Mouse (Mus musculus) heart, embryonic 10.5 days (tissue): ENCODE results near the gene Slc16a11. TPM values are rescaled to one million over a fixed set of nuclear protein-coding genes. Genes with fewer than 3 reads are reported as not detected.
"Not testable (repeated sequence)": the region's sequence is repeated elsewhere in the genome, so short reads cannot be mapped to it uniquely, and the experiment has no call there.

ENCODE experiments used
- DNase-seq: peaks from one replicate; pipeline ENCODE4 v3.0.0-alpha.2; 2017; ENCODE audit warnings: low spot score
- H3K27ac ChIP-seq: fragments of 300-500 bp; sonication (generic); 2 replicates; pipeline ENCODE4 v1.5.1; 2016; ENCODE audit warnings: mild to moderate bottlenecking
- H3K27me3 ChIP-seq: fragments of 300-500 bp; sonication (generic); 2 replicates; pipeline ENCODE4 v1.6.1; 2016; ENCODE audit warnings: mild to moderate bottlenecking; ENCODE audit not compliant: poor library complexity, insufficient read depth, severe bottlenecking
- H3K36me3 ChIP-seq: fragments of 300-500 bp; sonication (generic); 2 replicates; pipeline ENCODE4 v1.6.1; 2016; ENCODE audit warnings: mild to moderate bottlenecking, moderate library complexity
- H3K4me1 ChIP-seq: fragments of 300-500 bp; sonication (generic); 2 replicates; pipeline ENCODE4 v1.6.1; 2016; ENCODE audit warnings: mild to moderate bottlenecking
- H3K4me3 ChIP-seq: fragments of 300-500 bp; sonication (generic); 2 replicates; pipeline ENCODE4 v1.5.1; 2016; ENCODE audit warnings: mild to moderate bottlenecking, moderate library complexity
- H3K9me3 ChIP-seq: fragments of 300-500 bp; sonication (generic); 2 replicates; pipeline ENCODE4 v1.6.1; 2016; ENCODE audit warnings: mild to moderate bottlenecking, moderate library complexity
- WGBS: fragments of 180-500 bp; shearing (Covaris S2); methylation state at CpG from one replicate; pipeline ENCODE4 v1.1.7; 2016; 5-methylcytosine and 5-hydroxymethylcytosine counted together
- polyA plus RNA-seq: library from polyadenylated mRNA; unstranded; fragments of >200 nt; fragmentation: Nextera tagmentation; extraction: Ambion mirVana; gene quantifications from 2 replicates; pipeline ENCODE4 v1.2.1, GENCODE M21; 2016

Gene Slc16a11
- polyA plus RNA-seq: 0.51 and 2.4 TPM in 2 replicates

DNA sequence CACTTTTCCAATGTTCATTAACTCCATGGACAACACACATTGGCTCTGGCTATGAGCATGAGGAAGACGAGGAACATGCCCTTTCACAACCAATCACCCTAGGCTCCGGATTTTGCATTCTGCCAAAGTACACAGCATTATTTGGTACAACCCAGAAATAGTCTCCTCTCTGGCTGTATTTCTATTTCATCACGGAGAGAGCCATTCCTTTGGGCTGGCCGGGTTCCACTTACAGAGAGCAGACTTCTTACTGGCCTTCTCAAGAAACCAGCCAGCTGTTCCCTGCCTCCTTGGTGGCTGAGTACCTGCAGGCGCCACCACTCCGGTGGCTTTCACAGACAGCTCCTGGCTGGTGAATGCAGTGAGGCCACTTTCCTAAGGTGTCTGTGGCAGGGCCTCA, at the start of gene Slc16a11:
Slc16a11 (plus strand) TSS at position 330 of the 400 bp plus-strand sequence.
- Histone ChIP-seq H3K27me3 (peaks cover 66% of the 10 kb centered on the region), H3K4me1 (peaks cover 22% of the 10 kb centered on the region), H3K27ac (no peak within 1 kb of the TSS), H3K9me3 (no peaks in the 10 kb centered on the region), H3K36me3 (peaks cover 9% of the 10 kb centered on the region), H3K4me3 (no peak within 1 kb of the TSS; the same call in 1 of the 2 replicates)
- DNase-seq: no peak
- 61% methylated on average over 6 of the region's 6 CpGs for WGBS

DNA sequence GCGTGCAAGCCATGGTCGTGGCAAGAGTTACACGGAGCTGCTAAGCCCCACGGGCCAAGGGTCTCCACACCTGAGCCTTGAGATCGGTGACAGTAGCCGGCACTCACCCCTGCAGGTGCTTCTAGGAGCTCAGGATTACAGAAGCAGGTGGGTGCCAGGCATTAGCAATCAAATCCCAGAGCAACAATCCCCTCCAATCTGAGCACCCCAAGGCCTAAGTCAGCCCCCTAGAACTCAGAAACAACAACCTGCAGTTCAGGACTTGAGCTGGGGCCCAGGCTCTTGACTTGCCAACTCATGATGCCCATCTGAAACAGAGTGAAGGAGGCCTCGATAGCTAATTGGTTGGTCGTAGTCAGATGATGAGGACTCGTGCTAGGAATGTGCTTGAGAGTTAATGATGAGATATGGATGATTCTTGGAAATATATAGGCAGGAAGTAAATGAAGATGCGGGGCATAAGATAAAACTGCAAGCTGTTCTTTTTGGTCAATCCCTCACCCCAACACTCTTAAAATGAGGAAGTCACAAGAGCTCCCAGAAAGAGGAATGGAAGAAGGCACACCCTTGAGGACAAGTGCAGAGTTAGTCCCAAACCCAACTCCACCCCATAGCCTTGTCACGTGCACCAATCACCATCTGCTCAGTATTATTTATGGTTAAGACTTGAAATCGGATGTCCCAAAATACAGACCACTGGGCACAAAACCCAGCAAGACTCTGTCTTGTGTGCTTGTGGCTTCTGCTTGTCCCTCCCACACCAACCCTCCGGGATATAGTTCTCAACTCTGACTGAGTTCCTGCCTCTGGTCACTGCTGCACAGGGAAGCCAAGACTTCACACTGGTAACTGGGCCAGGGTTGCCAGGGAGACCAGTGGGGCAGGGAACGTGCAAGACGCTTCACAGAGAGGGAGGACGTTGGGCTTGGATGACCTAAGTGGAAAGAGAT, 46.3 kb upstream of the Slc16a11 start:
- 65% methylated on average over 16 of the region's 16 CpGs for WGBS
- no peaks in the 10 kb centered on the region for H3K9me3 ChIP-seq
- no peaks in the 10 kb centered on the region for H3K27me3 ChIP-seq
- no peak overlapping the region for H3K27ac ChIP-seq
- no peak overlapping the region for H3K4me3 ChIP-seq
- no peaks in the 10 kb centered on the region for H3K4me1 ChIP-seq
- no peaks in the 10 kb centered on the region for H3K36me3 ChIP-seq
- no peak for DNase-seq

DNA sequence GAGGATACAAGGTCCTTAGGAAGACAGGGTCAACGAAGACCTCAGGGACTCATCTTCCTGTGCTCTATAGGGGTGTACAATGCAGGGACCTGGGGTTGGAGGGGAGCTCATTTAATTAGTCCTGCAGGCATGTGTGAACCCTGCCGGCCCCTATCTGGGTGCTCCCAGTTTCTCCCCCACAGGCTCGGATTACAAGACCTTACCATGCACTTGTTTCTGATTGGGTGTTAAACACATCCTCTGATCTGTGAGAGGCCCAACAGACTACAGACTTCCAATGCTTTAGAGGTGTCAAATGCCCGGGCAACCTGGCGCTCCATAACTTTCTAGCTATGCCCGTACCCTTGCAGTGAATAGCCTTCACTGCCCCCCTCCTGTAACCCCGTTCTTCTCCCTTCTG, 44.4 kb upstream of the Slc16a11 start:
- 47% methylated on average over 7 of the region's 7 CpGs for WGBS
- Histone ChIP-seq H3K4me1 (no peaks in the 10 kb centered on the region), H3K9me3 (no peaks in the 10 kb centered on the region), H3K27me3 (no peaks in the 10 kb centered on the region), H3K36me3 (no peaks in the 10 kb centered on the region), H3K27ac (no peak overlapping the region), H3K4me3 (no peak overlapping the region)
- DNase-seq: no peak

DNA sequence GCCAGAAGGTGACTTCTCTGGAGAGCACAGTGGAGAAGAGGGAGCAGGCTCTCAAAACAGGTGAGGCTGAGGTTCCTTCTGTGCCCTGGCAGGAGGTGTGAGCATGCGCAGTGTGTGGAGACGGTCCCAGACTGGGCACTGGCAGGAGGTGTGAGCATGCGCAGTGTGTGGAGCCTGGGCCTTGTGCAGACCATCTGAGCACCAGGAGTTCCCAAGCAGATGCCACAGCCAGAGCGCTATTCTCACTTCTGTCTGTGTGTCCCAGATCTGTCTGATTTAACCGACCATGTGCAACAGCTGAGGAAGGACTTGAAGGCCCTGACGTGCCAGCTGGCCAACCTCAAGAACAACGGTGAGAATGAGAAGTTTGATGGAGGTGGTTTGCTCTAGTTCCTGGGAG, 43.1 kb upstream of the Slc16a11 start:
- not testable (repeated sequence) for H3K27ac ChIP-seq, H3K9me3 ChIP-seq, H3K36me3 ChIP-seq, H3K27me3 ChIP-seq, H3K4me1 ChIP-seq, H3K4me3 ChIP-seq, DNase-seq
- WGBS: 86% methylated on average over 7 of the region's 7 CpGs

DNA sequence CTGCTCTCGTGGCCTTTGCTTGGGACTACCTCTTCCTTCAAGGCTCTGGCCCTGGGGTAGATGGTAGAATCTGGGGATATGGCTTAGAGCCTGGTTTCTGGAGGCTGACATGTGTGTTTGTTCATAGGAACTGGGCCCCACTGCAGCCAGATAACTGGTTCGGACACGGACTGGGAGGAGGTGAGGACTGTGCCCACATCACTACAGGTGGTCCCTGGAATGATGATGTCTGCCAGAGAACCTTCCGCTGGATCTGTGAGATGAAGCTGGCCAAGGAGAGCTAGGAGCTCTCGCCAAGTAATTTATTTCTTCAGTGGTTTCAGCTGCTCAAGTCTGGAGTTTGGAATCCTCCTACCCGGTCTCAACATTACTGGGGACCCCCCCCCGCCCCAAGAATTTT, 42.3 kb upstream of the Slc16a11 start:
- DNase-seq: no peak
- 78% methylated on average over 7 of the region's 7 CpGs for WGBS

DNA sequence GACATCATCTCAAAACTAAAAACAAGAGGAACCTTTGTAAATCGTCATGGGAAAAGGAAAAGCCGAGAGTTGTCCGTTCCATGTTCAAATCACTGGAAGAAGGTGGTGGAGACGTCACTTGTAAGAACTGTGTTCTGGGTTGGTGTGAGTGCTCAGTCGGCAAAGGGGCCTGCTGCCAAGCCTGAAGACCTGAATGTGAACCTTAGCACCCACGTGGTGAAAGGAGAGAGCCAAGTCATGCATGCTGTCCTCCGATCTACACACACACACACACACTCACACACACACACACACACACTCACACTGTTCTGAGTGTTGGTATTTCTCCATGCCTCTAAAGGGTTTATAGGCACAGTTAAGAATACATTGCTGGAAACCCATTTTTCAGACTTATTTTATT, 41.4 kb upstream of the Slc16a11 start:
- DNase-seq: no peak
- WGBS: 79% methylated on average over 7 of the region's 7 CpGs
- H3K4me1 ChIP-seq: no peaks in the 10 kb centered on the region

More for the DNA sequence above, 42.3 kb upstream of the Slc16a11 start:
- Histone ChIP-seq H3K36me3 (no peaks in the 10 kb centered on the region), H3K9me3 (no peaks in the 10 kb centered on the region), H3K27ac (no peak overlapping the region), H3K4me3 (no peak overlapping the region), H3K4me1 (no peaks in the 10 kb centered on the region), H3K27me3 (no peaks in the 10 kb centered on the region)

DNA sequence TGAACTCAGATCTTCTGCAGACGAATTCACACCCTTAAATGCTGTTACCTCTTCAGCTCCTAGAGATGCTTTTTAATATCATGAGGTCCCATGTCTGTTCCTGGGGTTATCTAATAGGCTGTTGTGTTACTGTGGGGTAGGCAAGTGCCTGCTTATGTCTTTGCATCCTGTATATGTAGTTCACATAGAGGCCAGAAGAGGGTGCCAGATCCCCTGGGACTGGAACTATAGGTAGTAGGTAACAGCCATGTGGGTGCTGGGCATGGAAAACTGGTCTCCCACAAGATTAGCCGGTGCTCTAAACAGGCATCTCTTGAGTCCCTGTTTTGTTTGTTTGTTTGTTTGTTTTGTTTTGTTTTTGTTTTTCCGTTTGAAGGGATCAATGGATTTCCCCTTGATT, 40.7 kb upstream of the Slc16a11 start:
- no peaks in the 10 kb centered on the region for H3K4me1 ChIP-seq
- H3K36me3 ChIP-seq: no peaks in the 10 kb centered on the region
- DNase-seq: no peak
- no peaks in the 10 kb centered on the region for H3K27me3 ChIP-seq
- no peak overlapping the region for H3K4me3 ChIP-seq
- H3K9me3 ChIP-seq: no peaks in the 10 kb centered on the region
- WGBS: 49% methylated on average over 3 of the region's 3 CpGs
- no peak overlapping the region for H3K27ac ChIP-seq

More for the DNA sequence above, 41.4 kb upstream of the Slc16a11 start:
- Histone ChIP-seq H3K27ac (no peak overlapping the region), H3K36me3 (no peaks in the 10 kb centered on the region), H3K27me3 (no peaks in the 10 kb centered on the region), H3K4me3 (no peak overlapping the region), H3K9me3 (no peaks in the 10 kb centered on the region)

DNA sequence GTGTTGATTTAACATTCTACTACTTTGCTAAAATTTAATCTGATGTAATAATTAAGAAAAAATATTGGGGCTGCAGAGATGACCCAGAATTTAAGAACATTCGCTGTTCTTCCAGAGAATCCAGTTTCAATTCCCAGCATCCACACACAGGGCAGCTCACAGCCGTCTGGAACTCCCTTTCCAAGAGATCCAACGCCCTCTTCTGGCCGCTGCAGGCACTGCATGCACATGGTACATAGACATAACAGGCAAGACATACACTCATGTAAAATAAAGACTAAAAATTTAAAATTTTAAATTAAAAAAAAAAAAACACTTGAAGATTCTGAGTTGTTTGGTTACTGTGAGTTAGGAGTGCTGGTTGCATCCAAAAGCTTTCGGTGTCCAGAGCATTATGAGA, 40.3 kb upstream of the Slc16a11 start:
- DNase-seq: no peak

DNA sequence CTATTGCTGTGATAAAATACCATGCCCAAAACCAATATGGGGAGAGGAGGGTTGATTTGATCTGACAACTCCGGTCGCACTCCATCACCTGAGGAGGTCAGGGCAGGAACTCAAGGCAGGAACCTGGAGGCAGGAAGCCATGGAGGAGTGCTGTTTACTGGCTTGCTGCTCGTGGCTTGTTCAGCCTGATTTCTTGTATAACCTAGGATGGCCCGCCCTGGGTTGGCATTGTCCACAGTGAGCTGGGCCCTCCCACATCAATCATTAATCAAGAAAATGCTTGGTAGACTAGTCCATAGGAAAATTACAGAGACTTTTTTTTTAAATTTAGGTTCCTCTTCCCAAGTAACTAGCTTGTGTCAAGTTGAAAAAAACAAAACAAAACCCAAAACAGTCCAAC, 38.1 kb upstream of the Slc16a11 start:
- Histone ChIP-seq H3K4me3 (no peak overlapping the region), H3K36me3 (no peaks in the 10 kb centered on the region), H3K27ac (no peak overlapping the region), H3K4me1 (no peaks in the 10 kb centered on the region), H3K9me3 (no peaks in the 10 kb centered on the region), H3K27me3 (no peaks in the 10 kb centered on the region; the same call in 1 of the 2 replicates)
- no peak for DNase-seq
- WGBS: 78% methylated on average over 4 of the region's 4 CpGs

More for the DNA sequence above, 40.3 kb upstream of the Slc16a11 start:
- Histone ChIP-seq H3K9me3 (no peaks in the 10 kb centered on the region), H3K36me3 (no peaks in the 10 kb centered on the region), H3K4me1 (no peaks in the 10 kb centered on the region), H3K4me3 (no peak overlapping the region), H3K27ac (no peak overlapping the region), H3K27me3 (no peaks in the 10 kb centered on the region)
- 50% methylated on average over 5 of the region's 5 CpGs for WGBS

DNA sequence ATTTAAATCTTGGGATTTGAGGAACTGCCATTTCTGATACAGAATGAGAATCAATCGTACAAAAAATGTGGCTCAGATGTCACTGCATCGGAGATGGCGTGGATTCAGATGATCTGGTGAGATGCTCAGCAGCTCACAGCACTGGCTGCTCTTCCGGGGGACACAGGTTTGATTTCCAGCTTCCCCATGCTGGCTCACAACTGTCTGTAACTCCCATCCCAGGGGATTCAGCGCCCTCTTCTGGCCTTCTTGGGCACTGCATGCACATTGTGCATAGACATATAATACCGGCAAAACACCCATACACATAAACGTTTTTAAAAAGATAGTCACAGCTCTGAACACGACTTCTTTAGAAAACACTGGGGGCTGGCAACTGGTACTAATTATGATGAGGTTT, 34.9 kb upstream of the Slc16a11 start:
- Histone ChIP-seq H3K36me3 (no peaks in the 10 kb centered on the region), H3K27ac (no peak overlapping the region)
- 67% methylated on average over 8 of the region's 8 CpGs for WGBS

DNA sequence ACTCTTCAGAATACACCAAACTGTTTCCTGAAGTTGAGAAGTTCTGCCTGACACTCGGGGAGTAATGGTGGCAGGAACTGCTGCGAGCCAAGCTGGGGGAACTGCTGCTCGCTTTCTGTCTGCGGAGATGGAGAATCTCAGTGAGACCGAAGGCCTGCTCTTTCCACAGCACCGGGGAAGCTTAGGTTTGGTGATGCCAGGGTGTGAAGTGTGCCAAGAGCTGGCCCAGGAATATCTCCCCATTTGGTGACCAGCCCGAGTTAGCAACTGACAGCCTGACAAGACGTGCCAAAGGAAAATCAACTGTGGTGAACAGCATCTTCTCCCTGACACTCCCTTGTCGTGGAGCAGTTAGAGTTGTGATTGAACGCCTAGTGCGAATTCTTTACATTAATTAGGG, 34.2 kb upstream of the Slc16a11 start:
- no peak overlapping the region for H3K27ac ChIP-seq
- H3K4me1 ChIP-seq: no peaks in the 10 kb centered on the region
- no peaks in the 10 kb centered on the region for H3K9me3 ChIP-seq
- DNase-seq: no peak
- WGBS: 80% methylated on average over 11 of the region's 11 CpGs
- no peak overlapping the region for H3K4me3 ChIP-seq
- H3K27me3 ChIP-seq: no peaks in the 10 kb centered on the region; the same call in 1 of the 2 replicates
- no peaks in the 10 kb centered on the region for H3K36me3 ChIP-seq

More for the DNA sequence above, 34.9 kb upstream of the Slc16a11 start:
- no peak overlapping the region for H3K4me3 ChIP-seq
- no peaks in the 10 kb centered on the region for H3K4me1 ChIP-seq
- H3K9me3 ChIP-seq: no peaks in the 10 kb centered on the region
- H3K27me3 ChIP-seq: no peaks in the 10 kb centered on the region; the same call in 1 of the 2 replicates
- no peak for DNase-seq

DNA sequence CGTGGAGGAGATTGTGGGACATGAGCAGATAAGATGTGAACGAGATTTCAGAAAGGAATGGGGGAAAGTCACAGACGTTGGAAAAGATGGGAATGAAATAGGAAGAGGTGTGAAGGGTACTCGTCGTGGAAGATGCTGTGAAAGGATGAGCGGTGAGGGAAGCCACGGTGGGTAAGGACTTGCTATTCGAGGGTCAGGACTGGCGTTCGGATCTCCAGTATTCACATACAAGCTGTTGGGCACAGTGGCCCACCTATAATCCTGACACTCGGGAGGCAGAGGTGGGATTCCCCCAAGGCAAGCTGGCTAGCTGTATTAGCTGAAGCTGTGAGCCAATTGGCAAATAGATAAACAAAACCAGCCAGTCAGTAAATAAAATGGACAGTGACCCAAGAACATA, 33.8 kb upstream of the Slc16a11 start:
- DNase-seq: no peak
- WGBS: 73% methylated on average over 11 of the region's 11 CpGs
- Histone ChIP-seq H3K9me3 (no peaks in the 10 kb centered on the region), H3K36me3 (no peaks in the 10 kb centered on the region), H3K4me3 (no peak overlapping the region), H3K27ac (no peak overlapping the region), H3K27me3 (no peaks in the 10 kb centered on the region; the same call in 1 of the 2 replicates), H3K4me1 (no peaks in the 10 kb centered on the region)

DNA sequence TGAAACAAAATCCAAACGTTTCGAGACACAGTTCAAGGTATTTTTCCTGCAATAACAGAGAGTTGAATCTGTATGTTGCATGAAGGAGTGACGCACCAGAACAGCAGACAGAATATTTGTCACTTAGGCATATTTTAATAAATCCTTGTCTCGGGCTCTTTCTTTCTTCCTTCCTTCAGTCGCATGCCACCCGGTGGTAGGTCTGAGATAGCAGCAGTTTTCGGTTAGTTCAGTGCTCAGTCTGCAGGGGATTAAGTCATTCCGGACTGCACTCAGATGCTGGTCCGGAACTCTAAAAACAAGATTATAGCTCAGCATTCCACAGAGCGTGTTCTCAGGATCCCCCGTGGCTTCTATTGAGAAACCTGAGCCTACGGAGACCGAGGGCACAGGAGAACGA, 33.2 kb upstream of the Slc16a11 start:
- H3K36me3 ChIP-seq: no peaks in the 10 kb centered on the region
- no peaks in the 10 kb centered on the region for H3K4me1 ChIP-seq
- no peaks in the 10 kb centered on the region for H3K9me3 ChIP-seq
- no peak for DNase-seq
- no peak overlapping the region for H3K4me3 ChIP-seq
- no peaks in the 10 kb centered on the region; the same call in 1 of the 2 replicates for H3K27me3 ChIP-seq
- 41% methylated on average over 14 of the region's 14 CpGs for WGBS
- H3K27ac ChIP-seq: no peak overlapping the region
